Mouse (Mus musculus): ENCODE data around the gene Acot7. TPM values are rescaled to one million over a fixed set of nuclear protein-coding genes. Genes with fewer than 3 reads are reported as not detected.

Gene Acot7
- polyA plus RNA-seq, 1 experiment from 2014 or later, result 58.4 TPM

- H3K9ac ChIP-seq, result no peak overlapping the region
- no peak overlapping the region for H3K4me3 ChIP-seq
- WGBS, result 43% methylated on average over 12 of the region's 12 CpGs
- H3K27ac ChIP-seq, result no peak overlapping the region
- H3K36me3 ChIP-seq, result no peaks in the 10 kb centered on the region
- H3K4me2 ChIP-seq, result no peak overlapping the region
- no peak for ATAC-seq (replicated peaks; ENCODE audit: insufficient number of reproducible peaks, insufficient read depth, low FRiP score, low read depth)
- H3K9me3 ChIP-seq (replicated peaks), result no peaks in the 10 kb centered on the region
- peaks cover 62% of the 10 kb centered on the region for H3K27me3 ChIP-seq
- H3K4me1 ChIP-seq (replicated peaks), result peaks cover 17% of the 10 kb centered on the region
Measured at GRCm38 (mm10) chr4:152292102-152292765, 114.3 kb downstream of the Acot7 start.

DNA sequence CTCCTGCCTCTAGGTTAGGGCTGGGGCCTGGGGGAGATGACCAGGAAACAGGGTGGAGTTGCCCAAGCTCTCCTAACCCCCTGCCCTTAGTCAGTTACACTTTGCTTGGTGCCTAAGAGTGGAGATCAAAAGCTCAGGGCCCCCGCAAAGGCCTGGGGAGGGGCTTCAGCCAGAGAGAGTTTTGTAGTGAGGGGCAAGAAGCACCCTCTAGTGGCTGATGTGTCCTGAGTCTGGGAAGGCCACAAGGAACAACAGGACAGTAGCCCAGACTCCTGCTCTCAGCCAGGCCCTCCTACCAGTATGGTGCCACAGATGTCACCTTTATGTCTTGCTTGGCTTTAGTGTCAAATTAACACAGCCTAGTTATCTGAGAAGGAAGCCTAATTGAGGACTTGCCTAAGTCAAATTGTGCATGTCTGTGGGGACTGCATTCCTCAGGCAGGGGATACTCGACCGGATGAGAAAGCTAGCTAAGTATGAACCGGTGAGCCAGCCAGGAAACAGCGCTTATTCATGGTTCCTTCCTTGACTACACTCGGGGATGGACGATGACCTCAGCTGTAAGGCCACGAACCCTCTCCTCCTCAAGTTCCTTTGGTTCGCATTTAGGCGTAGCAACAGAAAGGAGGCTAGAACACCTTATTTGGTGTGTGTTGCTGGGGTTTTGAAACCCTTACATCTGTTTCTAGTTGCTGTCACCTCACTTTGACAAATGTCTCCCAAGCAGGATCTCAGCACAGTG is 116.4 kb downstream of the Acot7 start:
- peaks cover 32% of the 10 kb centered on the region for H3K4me1 ChIP-seq (replicated peaks)
- H3K27ac ChIP-seq, result peak overlapping the region; percentile 24; the same call in 1 of the 2 replicates
- no peak overlapping the region for H3K4me2 ChIP-seq
- H3K9ac ChIP-seq, result no peak overlapping the region
- H3K4me3 ChIP-seq, result no peak overlapping the region
- ATAC-seq (replicated peaks; ENCODE audit: insufficient number of reproducible peaks, insufficient read depth, low FRiP score, low read depth), result no peak
- H3K27me3 ChIP-seq, result peaks cover 46% of the 10 kb centered on the region
- H3K9me3 ChIP-seq (replicated peaks), result no peaks in the 10 kb centered on the region
- WGBS, result 48% methylated on average over 10 of the region's 10 CpGs
- no peaks in the 10 kb centered on the region for H3K36me3 ChIP-seq

- H3K9ac ChIP-seq, result no peak overlapping the region
- peak overlapping the region; percentile 43 for H3K27ac ChIP-seq
- WGBS, result 29% methylated on average over 4 of the region's 4 CpGs
- H3K4me2 ChIP-seq, result peak overlapping the region; percentile 14; the same call in 1 of the 2 replicates
- H3K4me1 ChIP-seq (replicated peaks), result peaks cover 26% of the 10 kb centered on the region
- peaks cover 12% of the 10 kb centered on the region; the same call in 1 of the 2 replicates for H3K36me3 ChIP-seq
- no peak overlapping the region for H3K4me3 ChIP-seq
- H3K27me3 ChIP-seq, result peaks cover 32% of the 10 kb centered on the region
- H3K9me3 ChIP-seq (replicated peaks), result no peaks in the 10 kb centered on the region
- ATAC-seq (replicated peaks; ENCODE audit: insufficient number of reproducible peaks, insufficient read depth, low FRiP score, low read depth), result no peak
Measured at GRCm38 (mm10) chr4:152295916-152296315, 118.0 kb downstream of the Acot7 start.

- 13% methylated on average over 8 of the region's 8 CpGs for WGBS
- H3K27ac ChIP-seq, result peak overlapping the region; percentile 84
- H3K4me2 ChIP-seq, result peak overlapping the region; percentile 74
- peaks cover 12% of the 10 kb centered on the region; the same call in 1 of the 2 replicates for H3K36me3 ChIP-seq
- ATAC-seq (replicated peaks; ENCODE audit: insufficient number of reproducible peaks, insufficient read depth, low FRiP score, low read depth), result no peak
- H3K27me3 ChIP-seq, result peaks cover 27% of the 10 kb centered on the region
- no peaks in the 10 kb centered on the region for H3K9me3 ChIP-seq (replicated peaks)
- H3K4me1 ChIP-seq (replicated peaks), result peaks cover 26% of the 10 kb centered on the region
- H3K4me3 ChIP-seq, result peak overlapping the region; percentile 96
- H3K9ac ChIP-seq, result peak overlapping the region; percentile 63
Measured at GRCm38 (mm10) chr4:152296371-152296770, 118.4 kb downstream of the Acot7 start.

- Histone ChIP-seq H3K4me3 (peak within 1 kb of the TSS; percentile 96), H3K36me3 (peaks cover 12% of the 10 kb centered on the region; the same call in 1 of the 2 replicates), H3K27me3 (peaks cover 19% of the 10 kb centered on the region), H3K9ac (peak within 1 kb of the TSS; percentile 97), H3K27ac (peak within 1 kb of the TSS; percentile 84), H3K4me2 (peak within 1 kb of the TSS; percentile 91), H3K9me3 (replicated peaks) (no peaks in the 10 kb centered on the region), H3K4me1 (replicated peaks) (peaks cover 26% of the 10 kb centered on the region)
- ATAC-seq (replicated peaks; ENCODE audit: insufficient number of reproducible peaks, insufficient read depth, low FRiP score, low read depth), result peak; percentile 98
- under 1% methylated on average over 119 of the region's 119 CpGs for WGBS
Measured at GRCm38 (mm10) chr4:152296874-152297861, 119.2 kb downstream of the Acot7 start, which contains the start of gene Icmt. Gene Icmt, plus strand, starts transcription at chr4:152297227.

DNA sequence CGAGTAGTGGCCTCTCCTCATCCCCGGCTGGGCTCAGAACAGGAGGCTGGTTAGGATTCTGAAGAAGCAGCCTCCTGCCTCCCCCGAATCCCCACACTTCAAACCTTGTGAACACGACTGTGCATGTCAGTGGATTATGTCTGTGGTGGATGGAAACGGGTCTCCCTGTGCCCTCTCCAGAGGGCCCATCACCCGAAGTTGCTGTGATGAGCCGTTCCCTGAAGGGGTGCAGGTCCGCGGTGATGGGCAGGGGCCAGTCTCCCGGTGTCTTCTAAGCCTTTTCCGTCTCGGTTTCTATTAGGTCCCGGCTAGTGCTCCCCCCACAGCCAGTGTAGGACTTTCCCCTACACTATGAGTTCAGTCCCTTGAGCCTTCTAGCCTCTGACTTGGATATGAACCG is 120.9 kb downstream of the Acot7 start:
- Histone ChIP-seq H3K36me3 (peaks cover 21% of the 10 kb centered on the region; the same call in 1 of the 2 replicates), H3K4me3 (no peak overlapping the region), H3K27ac (no peak overlapping the region), H3K4me1 (replicated peaks) (peaks cover 26% of the 10 kb centered on the region), H3K4me2 (no peak overlapping the region), H3K9me3 (replicated peaks) (no peaks in the 10 kb centered on the region), H3K27me3 (0 out of 2 replicates have a peak, but pooled peaks cover 3% of the 10 kb centered on the region), H3K9ac (no peak overlapping the region)
- no peak for ATAC-seq (replicated peaks; ENCODE audit: insufficient number of reproducible peaks, insufficient read depth, low FRiP score, low read depth)
- 79% methylated on average over 14 of the region's 14 CpGs for WGBS

- no peak overlapping the region for H3K4me3 ChIP-seq
- peaks cover 35% of the 10 kb centered on the region for H3K36me3 ChIP-seq
- no peaks in the 10 kb centered on the region for H3K9me3 ChIP-seq (replicated peaks)
- ATAC-seq (replicated peaks; ENCODE audit: insufficient number of reproducible peaks, insufficient read depth, low FRiP score, low read depth), result no peak
- no peak overlapping the region for H3K4me2 ChIP-seq
- no peaks in the 10 kb centered on the region for H3K27me3 ChIP-seq
- no peak overlapping the region for H3K27ac ChIP-seq
- no peak overlapping the region for H3K9ac ChIP-seq
- 87% methylated on average over 8 of the region's 8 CpGs for WGBS
- peaks cover 24% of the 10 kb centered on the region for H3K4me1 ChIP-seq (replicated peaks)
Measured at GRCm38 (mm10) chr4:152300375-152300774, 122.4 kb downstream of the Acot7 start.

DNA sequence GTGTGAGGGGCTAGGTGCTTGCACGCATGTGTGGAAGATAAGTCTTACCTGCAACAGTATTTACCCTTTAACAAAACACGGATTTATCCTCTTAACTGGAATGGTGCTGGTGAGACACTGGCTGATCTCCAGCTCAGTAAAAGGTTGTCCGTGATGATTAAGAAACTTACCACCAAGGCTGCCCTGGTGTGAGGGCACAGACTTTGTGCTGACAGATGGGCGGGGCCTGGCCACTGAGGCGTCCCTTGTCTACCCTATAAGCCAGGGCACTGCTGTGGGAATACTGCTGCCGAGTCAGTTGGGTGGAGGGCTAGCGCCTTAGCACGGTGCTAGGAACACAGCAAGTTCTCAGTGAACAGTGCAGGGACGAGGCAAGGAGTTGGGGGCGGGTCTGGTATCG is 124.1 kb downstream of the Acot7 start:
- Histone ChIP-seq H3K27me3 (no peaks in the 10 kb centered on the region), H3K4me3 (no peak overlapping the region), H3K27ac (no peak overlapping the region), H3K9me3 (replicated peaks) (no peaks in the 10 kb centered on the region), H3K36me3 (peaks cover 45% of the 10 kb centered on the region), H3K4me2 (no peak overlapping the region), H3K4me1 (replicated peaks) (peaks cover 15% of the 10 kb centered on the region), H3K9ac (no peak overlapping the region)
- no peak for ATAC-seq (replicated peaks; ENCODE audit: insufficient number of reproducible peaks, insufficient read depth, low FRiP score, low read depth)
- 70% methylated on average over 11 of the region's 11 CpGs for WGBS

GRCm38 (mm10) chr4:152303172-152303571 is 125.2 kb downstream of the Acot7 start:
- H3K27ac ChIP-seq, result no peak overlapping the region
- no peak overlapping the region for H3K4me2 ChIP-seq
- H3K27me3 ChIP-seq, result no peaks in the 10 kb centered on the region
- H3K9me3 ChIP-seq (replicated peaks), result no peaks in the 10 kb centered on the region
- 92% methylated on average over 10 of the region's 10 CpGs for WGBS
- H3K9ac ChIP-seq, result no peak overlapping the region
- peaks cover 49% of the 10 kb centered on the region for H3K36me3 ChIP-seq
- peaks cover 8% of the 10 kb centered on the region for H3K4me1 ChIP-seq (replicated peaks)
- no peak overlapping the region for H3K4me3 ChIP-seq
- no peak for ATAC-seq (replicated peaks; ENCODE audit: insufficient number of reproducible peaks, insufficient read depth, low FRiP score, low read depth)

GRCm38 (mm10) chr4:152304685-152305084 is 126.8 kb downstream of the Acot7 start:
- peaks cover 56% of the 10 kb centered on the region for H3K36me3 ChIP-seq
- no peak overlapping the region for H3K4me2 ChIP-seq
- H3K9me3 ChIP-seq (replicated peaks), result no peaks in the 10 kb centered on the region
- WGBS, result 83% methylated on average over 6 of the region's 6 CpGs
- no peaks in the 10 kb centered on the region for H3K27me3 ChIP-seq
- no peaks in the 10 kb centered on the region for H3K4me1 ChIP-seq (replicated peaks)
- no peak overlapping the region for H3K27ac ChIP-seq
- ATAC-seq (replicated peaks; ENCODE audit: insufficient number of reproducible peaks, insufficient read depth, low FRiP score, low read depth), result no peak
- H3K4me3 ChIP-seq, result no peak overlapping the region
- H3K9ac ChIP-seq, result no peak overlapping the region

- ATAC-seq (replicated peaks; ENCODE audit: insufficient number of reproducible peaks, insufficient read depth, low FRiP score, low read depth), result no peak
- WGBS, result 76% methylated on average over 6 of the region's 6 CpGs
- Histone ChIP-seq H3K9ac (no peak overlapping the region), H3K27ac (no peak overlapping the region), H3K4me1 (replicated peaks) (no peaks in the 10 kb centered on the region), H3K36me3 (peaks cover 50% of the 10 kb centered on the region), H3K27me3 (peaks cover 2% of the 10 kb centered on the region; the same call in 1 of the 2 replicates), H3K4me2 (no peak overlapping the region), H3K9me3 (replicated peaks) (no peaks in the 10 kb centered on the region), H3K4me3 (no peak overlapping the region)
Measured at GRCm38 (mm10) chr4:152305991-152306390, 128.1 kb downstream of the Acot7 start.

Measured in heart, embryonic 15.5 days (tissue).